In the genomic region with DNA sequence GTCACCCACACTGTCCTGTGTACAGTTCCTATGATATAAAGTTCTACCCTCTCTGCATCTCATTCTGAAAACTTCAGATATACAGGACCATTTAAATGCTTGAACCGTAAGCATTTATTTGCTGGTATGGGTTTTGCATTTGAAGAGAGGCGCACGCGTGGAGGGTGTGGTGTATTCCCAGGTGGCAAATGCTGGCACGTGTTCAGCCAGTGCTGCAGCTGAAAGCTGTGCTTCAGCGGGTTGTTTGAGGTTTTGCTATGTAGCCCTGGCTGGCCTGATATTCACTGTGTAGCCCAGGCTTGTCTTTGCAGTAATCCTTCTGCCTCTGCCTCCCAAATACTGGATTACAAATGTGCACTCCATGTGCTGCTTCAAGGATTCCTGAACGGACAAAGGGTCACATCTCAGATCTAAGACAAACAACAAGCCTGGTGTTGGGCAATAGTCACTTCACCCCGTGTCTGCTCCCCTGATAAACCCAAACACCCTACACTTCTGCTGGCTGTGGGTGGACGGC, we compare ENCODE assay signal across 13 mouse cellular contexts.
DNase-seq lines count a peak whose midpoint lies in the region; ATAC-seq and TF ChIP-seq lines count a peak whose summit lies in the region.
"Had no signal": no experiment of that assay in that cellular context is flagged by ENCODE, and none has a peak within 500 bp of the region (broad histone marks: within the 10 kb centered on the region; RNA-seq: fewer than 3 reads in every experiment).

No protein-coding gene starts in this region.

- H3K36me3 ChIP-seq in kidney, adult 2 months (ENCODE audit: control insufficient read depth, insufficient read depth, low read length) = no peaks in the 10 kb centered on the region; the same call in none of the 2 replicates
- no peaks in the 10 kb centered on the region for H3K36me3 ChIP-seq in embryonic facial prominence, embryonic 14.5 days (ENCODE audit: control insufficient read depth, insufficient read depth, low read length)
- 0 out of 2 replicates have a peak, but pooled peaks cover 2% of the 10 kb centered on the region for H3K36me3 ChIP-seq in heart, embryonic 16.5 days (ENCODE audit: control insufficient read depth, insufficient read depth)
- H3K36me3 ChIP-seq in hindbrain, embryonic 12.5 days = 0 out of 2 replicates have a peak, but pooled peaks cover 3% of the 10 kb centered on the region

- H3K9me3 ChIP-seq in embryonic facial prominence, embryonic 14.5 days (ENCODE audit: control insufficient read depth, low read length) = no peaks in the 10 kb centered on the region
- 0 out of 2 replicates have a peak, but pooled peaks cover 4% of the 10 kb centered on the region for H3K9me3 ChIP-seq in heart, embryonic 16.5 days (replicated peaks; ENCODE audit: control insufficient read depth, low read length)
- no peaks in the 10 kb centered on the region for H3K9me3 ChIP-seq in hindbrain, embryonic 12.5 days (replicated peaks)

- H3K4me3 ChIP-seq in kidney, adult 2 months (ENCODE audit: insufficient read depth, low read depth, low read length) = no peak overlapping the region
- H3K4me3 ChIP-seq in embryonic facial prominence, embryonic 14.5 days (ENCODE audit: low read depth, low read length) = no peak overlapping the region
- H3K4me3 ChIP-seq in heart, embryonic 16.5 days (ENCODE audit: low read length) = no peak overlapping the region
- H3K4me3 ChIP-seq in hindbrain, embryonic 12.5 days = no peak overlapping the region
- H3K4me3 ChIP-seq: midbrain, embryonic 10.5 days had no signal

- H3K27me3 ChIP-seq in kidney, adult 2 months (replicated peaks; ENCODE audit: control insufficient read depth, insufficient read depth, low read length) = no peaks in the 10 kb centered on the region
- H3K27me3 ChIP-seq in embryonic facial prominence, embryonic 14.5 days (replicated peaks; ENCODE audit: control insufficient read depth, insufficient read depth, low read length) = no peaks in the 10 kb centered on the region
- no peaks in the 10 kb centered on the region for H3K27me3 ChIP-seq in heart, embryonic 16.5 days (ENCODE audit: control insufficient read depth, insufficient read depth, low read length)
- no peaks in the 10 kb centered on the region for H3K27me3 ChIP-seq in hindbrain, embryonic 12.5 days

- no peak overlapping the region for H3K27ac ChIP-seq in kidney, adult 2 months (ENCODE audit: insufficient read depth, low read depth, low read length)
- no peak overlapping the region for H3K27ac ChIP-seq in embryonic facial prominence, embryonic 14.5 days (replicated peaks; ENCODE audit: low read depth, low read length)
- peak overlapping the region; percentile 81 for H3K27ac ChIP-seq in heart, embryonic 16.5 days (ENCODE audit: low read length)
- H3K27ac ChIP-seq in hindbrain, embryonic 12.5 days = no peak overlapping the region
- H3K27ac ChIP-seq: kidney, postnatal 0 days; midbrain, embryonic 10.5 days had no signal

- H3K9ac ChIP-seq in embryonic facial prominence, embryonic 14.5 days (ENCODE audit: low read depth, low read length) = no peak overlapping the region
- peak overlapping the region; percentile 36; the same call in 1 of the 2 replicates for H3K9ac ChIP-seq in heart, embryonic 16.5 days (ENCODE audit: low read length)
- H3K9ac ChIP-seq in hindbrain, embryonic 12.5 days = no peak overlapping the region
- H3K9ac ChIP-seq: lung, embryonic 14.5 days had no signal

- no peak for ATAC-seq in embryonic facial prominence, embryonic 14.5 days (ENCODE audit: low read depth)
- peak; percentile 52; the same call in 1 of the 2 replicates for ATAC-seq in heart, embryonic 16.5 days (replicated peaks; ENCODE audit: extremely low read depth, insufficient read depth, low FRiP score)
- ATAC-seq in hindbrain, embryonic 12.5 days (ENCODE audit: low FRiP score) = no peak

- H3K4me1 ChIP-seq in kidney, adult 2 months (ENCODE audit: control insufficient read depth, insufficient read depth, low read length) = no peaks in the 10 kb centered on the region
- H3K4me1 ChIP-seq in embryonic facial prominence, embryonic 14.5 days (ENCODE audit: control insufficient read depth, insufficient read depth, low read length) = peaks cover 8% of the 10 kb centered on the region; the same call in 1 of the 2 replicates
- peaks cover 10% of the 10 kb centered on the region; the same call in 1 of the 2 replicates for H3K4me1 ChIP-seq in heart, embryonic 16.5 days (ENCODE audit: control insufficient read depth, insufficient read depth, low read length)
- H3K4me1 ChIP-seq in hindbrain, embryonic 12.5 days = no peaks in the 10 kb centered on the region
- H3K4me1 ChIP-seq: midbrain, embryonic 10.5 days had no signal

- no peak for TF ChIP-seq POLR2A in kidney, adult 2 months (IDR thresholded peaks at IDR 0.05; ENCODE audit: low read depth, low read length)

- TF ChIP-seq CTCF in kidney, adult 2 months (conservative IDR thresholded peaks at IDR 0.05; ENCODE audit: insufficient read depth, insufficient read length, low read depth, low read length) = no peak

- no peak overlapping the region for H3K4me2 ChIP-seq in embryonic facial prominence, embryonic 14.5 days (ENCODE audit: low read depth, low read length)
- H3K4me2 ChIP-seq in heart, embryonic 16.5 days (ENCODE audit: low read depth, low read length) = peak overlapping the region; percentile 40; the same call in 1 of the 2 replicates
- no peak overlapping the region for H3K4me2 ChIP-seq in hindbrain, embryonic 12.5 days (replicated peaks)
- H3K4me2 ChIP-seq: lung, embryonic 14.5 days had no signal

- DNase-seq in kidney, adult 2 months = peak; percentile 14
- no peak for DNase-seq in kidney, adult 9 months
- DNase-seq in brain, adult 2 months (ENCODE audit: low read depth, low spot score) = peak; percentile 29
- peak; percentile 26 for DNase-seq in embryonic facial prominence, embryonic 14.5 days (ENCODE audit: low spot score)
- DNase-seq in ovary, postnatal 36 days (ENCODE audit: low spot score) = no peak
- DNase-seq in right cerebral cortex, postnatal 36 days (ENCODE audit: low spot score in 2 of 2) = no peak
- DNase-seq: cerebellum, adult 8-10 months; embryo, embryonic 11 days; lung, embryonic 14.5 days had no signal

- 81% methylated on average over 9 of the region's 9 CpGs for WGBS in kidney, adult 2 months
- WGBS in embryonic facial prominence, embryonic 14.5 days = 65% methylated on average over 9 of the region's 9 CpGs
- 64% methylated on average over 9 of the region's 9 CpGs for WGBS in heart, embryonic 16.5 days
- WGBS in hindbrain, embryonic 12.5 days = 87% methylated on average over 9 of the region's 9 CpGs

Comparison
In these comparisons a context has a peak if more than half of its experiments do, and no peak if none do; other contexts are left out.
1. DNase-seq: peak in kidney, adult 2 months (single experiment), brain, adult 2 months (single experiment) and embryonic facial prominence, embryonic 14.5 days (single experiment); none in kidney, adult 9 months (single experiment), ovary, postnatal 36 days (single experiment) and right cerebral cortex, postnatal 36 days (0 of 2).